In genomic region chr16:97443670-97444263, GRCm38 (mm10) we compare ENCODE assay signal across 7 mouse cellular contexts. TPM values are rescaled to one million over a fixed set of nuclear protein-coding genes. Genes with fewer than 3 reads are reported as not detected.
DNase-seq lines count a peak whose midpoint lies in the region; ATAC-seq and TF ChIP-seq lines count a peak whose summit lies in the region.

No protein-coding gene starts in this region.

- TF ChIP-seq CTCF in lung, embryonic 14.5 days (IDR thresholded peaks at IDR 0.05; ENCODE audit: low read depth): peak; percentile 95

- no peak overlapping the region for H3K27ac ChIP-seq in forebrain, embryonic 12.5 days
- H3K27ac ChIP-seq in intestine, embryonic 16.5 days (ENCODE audit: low read length): no peak overlapping the region
- no peak overlapping the region for H3K27ac ChIP-seq in lung, embryonic 14.5 days (ENCODE audit: low read depth)

- WGBS in forebrain, embryonic 12.5 days: 53% methylated on average over 14 of the region's 14 CpGs
- WGBS in intestine, embryonic 16.5 days: 49% methylated on average over 14 of the region's 14 CpGs
- 49% methylated on average over 14 of the region's 14 CpGs for WGBS in lung, embryonic 14.5 days

- H3K36me3 ChIP-seq in forebrain, embryonic 12.5 days (replicated peaks): no peaks in the 10 kb centered on the region
- H3K36me3 ChIP-seq in intestine, embryonic 16.5 days (ENCODE audit: control insufficient read depth, insufficient read depth, low read length): no peaks in the 10 kb centered on the region
- H3K36me3 ChIP-seq in lung, embryonic 14.5 days (ENCODE audit: insufficient read depth): no peaks in the 10 kb centered on the region

- H3K27me3 ChIP-seq in forebrain, embryonic 12.5 days: no peaks in the 10 kb centered on the region
- no peaks in the 10 kb centered on the region for H3K27me3 ChIP-seq in intestine, embryonic 16.5 days (replicated peaks; ENCODE audit: control insufficient read depth, insufficient read depth, low read length)
- H3K27me3 ChIP-seq in lung, embryonic 14.5 days (ENCODE audit: insufficient read depth, low read length): no peaks in the 10 kb centered on the region

- H3K9me3 ChIP-seq in forebrain, embryonic 12.5 days: no peaks in the 10 kb centered on the region
- H3K9me3 ChIP-seq in intestine, embryonic 16.5 days (ENCODE audit: control insufficient read depth, low read length): no peaks in the 10 kb centered on the region
- no peaks in the 10 kb centered on the region for H3K9me3 ChIP-seq in lung, embryonic 14.5 days (ENCODE audit: low read depth, low read length)

- H3K9ac ChIP-seq in forebrain, embryonic 12.5 days: no peak overlapping the region
- no peak overlapping the region for H3K9ac ChIP-seq in intestine, embryonic 16.5 days (ENCODE audit: low read depth, low read length)
- no peak overlapping the region for H3K9ac ChIP-seq in lung, embryonic 14.5 days

- no peak overlapping the region for H3K4me3 ChIP-seq in forebrain, embryonic 12.5 days (replicated peaks)
- no peak overlapping the region for H3K4me3 ChIP-seq in intestine, embryonic 16.5 days (ENCODE audit: low read length)
- H3K4me3 ChIP-seq in lung, embryonic 14.5 days (ENCODE audit: low read depth, low read length): no peak overlapping the region

- DNase-seq in A20 (ENCODE audit: low read depth, low spot score): peak; percentile 55
- DNase-seq in CD8-positive naive resting alpha-beta T cell, adult 2 months (ENCODE audit: low read depth in 2 of 2, low spot score in 2 of 2): peak; percentile 25 to 32
- DNase-seq in c-Kit-negative CD71-positive TER-119-positive erythroid progenitor cells, embryonic 14.5 days (ENCODE audit: low read depth, low spot score): peak; percentile 34
- DNase-seq in lung, embryonic 14.5 days: peak; percentile 90
- peak; percentile 26 for DNase-seq in skeletal muscle tissue, adult 2 months (ENCODE audit: low read depth, low spot score)

- no peaks in the 10 kb centered on the region for H3K4me1 ChIP-seq in forebrain, embryonic 12.5 days
- no peaks in the 10 kb centered on the region for H3K4me1 ChIP-seq in intestine, embryonic 16.5 days (ENCODE audit: control insufficient read depth, insufficient read depth, low read length)
- H3K4me1 ChIP-seq in lung, embryonic 14.5 days (ENCODE audit: insufficient read depth): no peaks in the 10 kb centered on the region

- H3K4me2 ChIP-seq in forebrain, embryonic 12.5 days: no peak overlapping the region
- H3K4me2 ChIP-seq in intestine, embryonic 16.5 days (ENCODE audit: low read depth, low read length): no peak overlapping the region
- no peak overlapping the region for H3K4me2 ChIP-seq in lung, embryonic 14.5 days

- ATAC-seq in forebrain, embryonic 12.5 days (ENCODE audit: low FRiP score): 0 out of 2 replicates have a peak, but pooled peaks have one; percentile 44
- peak; percentile 76 for ATAC-seq in intestine, embryonic 16.5 days
- peak; percentile 86 for ATAC-seq in lung, embryonic 14.5 days (ENCODE audit: insufficient read depth)

RNA-seq across cellular contexts. Expression of gene Mx1, which starts 18.9 kb away (rescaled TPM):
- 0.12 and 0.46 TPM in 2 replicates for polyA plus RNA-seq in forebrain, embryonic 12.5 days (2016; fragmentation: Nextera tagmentation; extraction: Ambion mirVana)
- polyA plus RNA-seq in intestine, embryonic 16.5 days (2015; fragmentation: Nextera tagmentation; extraction: Ambion mirVana): 0.18 and 0.38 TPM in 2 replicates
- 0.21 TPM in 1 of 2 replicates, not detected in the other for polyA plus RNA-seq in lung, embryonic 14.5 days (2014; fragmentation: Nextera tagmentation; extraction: Ambion mirVana)

Comparison
In these comparisons a context has a peak if more than half of its experiments do, and no peak if none do; other contexts are left out.
1. DNase-seq: peak in every context shown above with its lines; median percentile 90 in lung, embryonic 14.5 days; 55 in A20; 34 in c-Kit-negative CD71-positive TER-119-positive erythroid progenitor cells, embryonic 14.5 days; 28 in CD8-positive naive resting alpha-beta T cell, adult 2 months; 26 in skeletal muscle tissue, adult 2 months.